Mouse (Mus musculus) heart, embryonic 14.5 days (tissue): ENCODE measurements around the gene Gm3173. TPM values are rescaled to one million over a fixed set of nuclear protein-coding genes. Genes with fewer than 3 reads are reported as not detected.
"Not testable (repeated sequence)": the region's sequence is repeated elsewhere in the genome, so short reads cannot be mapped to it uniquely, and the experiment has no call there.

Source experiments
- ATAC-seq: fragments of 200-750 bp; cut with Nextera tagmentation; 2 replicates; pipeline ENCODE4 v1.8.0; 2017; ENCODE audit warnings: low read depth, moderate TSS enrichment; ENCODE audit not compliant: insufficient number of reproducible peaks, insufficient read depth, low FRiP score
- H3K27ac ChIP-seq, 2 experiments: fragments of 200-500 bp in 1 of 2; fragments of 300-500 bp in 1 of 2; sonication (generic) in 1 of 2; replicated peaks in 1 of 2; 2 replicates each; pipeline ENCODE4 v1.5.1; 2012 to 2014; ENCODE audit warnings: low read depth in 2 of 2, low read length in 2 of 2, control low read depth in 1 of 2, mild to moderate bottlenecking in 1 of 2, mixed read lengths in 1 of 2; ENCODE audit not compliant: control insufficient read depth in 1 of 2, insufficient read depth in 1 of 2
- H3K27me3 ChIP-seq: fragments of 300-500 bp; sonication (generic); 2 replicates; pipeline ENCODE4 v1.6.1; 2014; ENCODE audit warnings: mild to moderate bottlenecking, low read length, control low read depth; ENCODE audit not compliant: control insufficient read depth, insufficient read depth
- H3K36me3 ChIP-seq: fragments of 300-500 bp; sonication (generic); 2 replicates; pipeline ENCODE4 v1.6.1; 2014; ENCODE audit warnings: mild to moderate bottlenecking, control low read depth, low read length, mixed read lengths; ENCODE audit not compliant: control insufficient read depth, insufficient read depth
- H3K4me1 ChIP-seq, 2 experiments: fragments of 200-500 bp in 1 of 2; fragments of 300-500 bp in 1 of 2; sonication (generic) in 1 of 2; 2 replicates each; pipeline ENCODE4 v1.6.1; 2012 to 2014; ENCODE audit warnings: low read length in 2 of 2, control low read depth in 1 of 2, mixed read lengths in 1 of 2; ENCODE audit not compliant: control insufficient read depth in 2 of 2, insufficient read depth in 2 of 2
- H3K4me2 ChIP-seq: fragments of 300-500 bp; sonication (generic); 2 replicates; pipeline ENCODE4 v1.6.1; 2014; ENCODE audit warnings: mild to moderate bottlenecking, low read length
- H3K4me3 ChIP-seq, 2 experiments: fragments of 200-500 bp in 1 of 2; fragments of 300-500 bp in 1 of 2; sonication (generic) in 1 of 2; 2 replicates each; pipeline ENCODE4 v1.5.1; 2012 to 2014; ENCODE audit warnings: low read length in 2 of 2, mild to moderate bottlenecking in 2 of 2, control low read depth in 1 of 2, low read depth in 1 of 2, moderate library complexity in 1 of 2; ENCODE audit not compliant: control insufficient read depth in 1 of 2, insufficient read depth in 1 of 2
- H3K9ac ChIP-seq: fragments of 300-500 bp; sonication (generic); 2 replicates; pipeline ENCODE4 v1.6.1; 2014; ENCODE audit warnings: mild to moderate bottlenecking, low read length
- H3K9me3 ChIP-seq: fragments of 300-500 bp; sonication (generic); 2 replicates; pipeline ENCODE4 v1.6.1; 2016; ENCODE audit warnings: low read length, control low read depth; ENCODE audit not compliant: control insufficient read depth
- WGBS: fragments of 180-500 bp; shearing (Covaris S2); extraction: QIAGEN DNeasy Blood & Tissue Kit; methylation state at CpG from one replicate; pipeline ENCODE4 v1.1.7; 2014; 5-methylcytosine and 5-hydroxymethylcytosine counted together
- polyA plus RNA-seq: library from polyadenylated mRNA; unstranded; fragments of >200 nt; fragmentation: Nextera tagmentation; extraction: Ambion mirVana; gene quantifications from 2 replicates; pipeline ENCODE4 v1.2.1, GENCODE M21; 2014

The Gm3173 gene
- not detected in 2 replicates for polyA plus RNA-seq

DNA sequence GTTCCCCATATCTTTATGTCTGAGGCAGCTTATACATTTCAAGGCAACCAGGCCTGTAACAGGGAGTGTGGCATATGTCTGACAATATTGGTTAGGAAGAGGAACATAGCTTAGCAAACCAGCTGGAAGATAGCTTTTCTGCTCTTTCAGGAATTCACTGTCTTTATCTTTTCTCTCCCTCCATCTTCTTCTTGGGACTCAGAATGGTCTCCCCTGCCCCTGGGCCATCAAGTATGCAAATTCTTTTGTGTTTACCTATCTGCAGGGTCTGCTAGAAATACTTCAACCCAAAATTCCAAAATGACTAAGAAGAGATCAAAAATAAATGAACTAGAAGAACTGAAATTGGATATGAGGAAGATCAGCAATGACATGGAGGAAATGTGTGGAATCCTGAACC is at the start of gene Gm3173:
Gene Gm3173 (plus strand): TSS at position 301 of the 400 bp plus-strand sequence.
- not testable (repeated sequence) for H3K9me3 ChIP-seq, H3K4me1 ChIP-seq, H3K36me3 ChIP-seq, ATAC-seq, H3K9ac ChIP-seq, H3K4me3 ChIP-seq, H3K27me3 ChIP-seq, H3K4me2 ChIP-seq, H3K27ac ChIP-seq

DNA sequence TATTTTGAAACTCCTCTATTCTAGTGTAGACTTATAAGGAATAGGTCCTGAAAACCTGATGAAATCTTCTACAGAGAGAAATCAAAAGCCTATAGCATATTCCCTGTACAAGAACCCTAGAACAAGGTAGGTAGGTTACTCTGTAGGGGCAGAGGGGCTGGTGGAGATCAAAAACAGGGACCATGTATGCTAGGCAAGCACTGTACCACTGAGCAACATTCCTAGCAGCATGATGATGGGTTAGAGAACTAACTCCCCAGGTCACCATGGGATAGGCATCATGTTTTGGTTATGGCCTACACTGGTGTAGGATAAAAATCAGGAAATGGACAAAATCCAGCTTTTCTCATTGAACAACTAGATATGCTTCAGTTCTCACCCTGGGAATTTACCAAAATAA is 45.2 kb upstream of the Gm3173 start:
- not testable (repeated sequence) for ATAC-seq, H3K9ac ChIP-seq, H3K9me3 ChIP-seq, H3K36me3 ChIP-seq, H3K4me1 ChIP-seq, H3K27ac ChIP-seq, H3K4me3 ChIP-seq, H3K27me3 ChIP-seq, H3K4me2 ChIP-seq

DNA sequence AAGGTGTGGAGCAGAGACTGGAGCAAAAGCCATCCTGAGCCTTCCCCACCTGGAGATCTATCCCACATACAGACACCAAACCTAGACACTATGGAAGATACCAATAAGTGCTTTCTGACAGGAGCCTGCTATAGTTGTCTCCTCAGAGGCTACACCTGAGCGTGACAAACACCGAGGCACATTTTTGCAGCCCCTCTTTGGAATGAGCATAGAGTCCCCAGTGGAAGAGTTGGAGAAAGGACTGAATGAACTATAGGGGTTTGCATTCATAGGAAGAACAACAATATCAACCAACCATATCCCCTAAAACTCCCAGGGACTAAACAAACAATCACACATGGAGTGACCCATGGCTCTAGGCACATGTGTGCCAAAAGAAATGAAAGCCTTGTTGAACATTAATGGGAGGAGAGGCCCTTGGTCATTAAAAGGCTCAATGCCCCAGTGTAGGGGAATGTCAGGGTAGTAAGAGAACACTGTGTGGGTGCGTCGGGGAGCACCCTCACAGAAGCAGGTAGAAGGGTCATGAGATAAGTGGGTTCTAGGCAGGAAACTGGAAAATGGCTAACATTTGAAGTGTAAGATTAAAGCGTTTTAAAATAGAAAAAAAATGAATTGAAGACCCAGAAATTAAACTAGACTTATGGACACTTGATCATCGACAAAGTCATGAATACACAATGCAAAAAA is 37.8 kb upstream of the Gm3173 start:
- WGBS = 100% methylated on average over 1 of the region's 6 CpGs
- H3K4me1 ChIP-seq, H3K4me3 ChIP-seq, H3K4me2 ChIP-seq, ATAC-seq, H3K27me3 ChIP-seq, H3K9me3 ChIP-seq, H3K27ac ChIP-seq, H3K36me3 ChIP-seq, H3K9ac ChIP-seq: not testable (repeated sequence)

DNA sequence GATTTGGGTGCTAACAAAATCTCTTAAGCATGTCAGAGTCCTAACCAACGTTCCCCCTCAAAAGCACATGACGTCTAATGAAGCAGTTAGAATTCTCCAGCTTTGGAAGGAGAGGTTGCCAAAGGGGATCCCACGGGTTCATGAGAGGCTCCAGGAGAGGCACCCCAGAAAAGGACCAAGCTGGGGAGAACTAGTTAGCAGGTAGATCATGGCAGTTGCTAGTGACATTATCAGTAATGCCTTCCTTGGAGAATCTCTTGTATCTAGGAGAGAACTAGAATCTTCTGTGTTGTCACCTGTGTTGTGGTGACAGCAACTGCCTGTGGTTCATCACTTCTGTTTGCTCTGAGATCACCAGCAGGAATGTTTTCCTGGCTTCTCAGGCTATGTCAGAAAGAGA is 33.6 kb upstream of the Gm3173 start, which contains the start of gene Gm3159:
Gene Gm3159 (plus strand): TSS at position 301 of the 400 bp plus-strand sequence.
- H3K27ac ChIP-seq, H3K36me3 ChIP-seq: not testable (repeated sequence)
- 33% methylated on average over 1 of the region's 3 CpGs for WGBS

DNA sequence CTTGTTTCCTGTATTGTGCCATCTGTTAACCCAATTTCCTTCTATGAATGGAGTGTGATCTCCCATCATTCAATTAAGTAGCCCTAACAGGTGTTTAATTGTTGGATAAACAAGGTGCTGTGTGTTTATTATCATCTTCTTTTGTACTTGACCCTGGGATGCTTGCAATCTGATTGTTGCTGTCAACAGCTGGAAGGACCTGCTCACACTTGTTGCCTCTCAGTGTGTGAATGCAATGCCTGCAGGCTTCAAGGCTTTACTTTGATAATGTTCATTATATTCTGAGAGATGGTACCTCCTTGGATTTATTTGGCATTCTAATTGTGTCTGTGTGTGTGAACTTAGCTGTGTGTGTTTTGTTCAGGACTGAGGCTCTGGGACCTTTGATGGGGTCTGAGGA is 32.2 kb upstream of the Gm3173 start:
- not testable (repeated sequence) for H3K9me3 ChIP-seq, H3K4me2 ChIP-seq, H3K27ac ChIP-seq, H3K36me3 ChIP-seq, H3K9ac ChIP-seq, H3K27me3 ChIP-seq, H3K4me3 ChIP-seq, ATAC-seq, H3K4me1 ChIP-seq

More for the DNA sequence above, 33.6 kb upstream of the Gm3173 start, which contains the start of gene Gm3159:
- not testable (repeated sequence) for H3K27me3 ChIP-seq, H3K9ac ChIP-seq, ATAC-seq, H3K4me3 ChIP-seq, H3K9me3 ChIP-seq, H3K4me2 ChIP-seq, H3K4me1 ChIP-seq

DNA sequence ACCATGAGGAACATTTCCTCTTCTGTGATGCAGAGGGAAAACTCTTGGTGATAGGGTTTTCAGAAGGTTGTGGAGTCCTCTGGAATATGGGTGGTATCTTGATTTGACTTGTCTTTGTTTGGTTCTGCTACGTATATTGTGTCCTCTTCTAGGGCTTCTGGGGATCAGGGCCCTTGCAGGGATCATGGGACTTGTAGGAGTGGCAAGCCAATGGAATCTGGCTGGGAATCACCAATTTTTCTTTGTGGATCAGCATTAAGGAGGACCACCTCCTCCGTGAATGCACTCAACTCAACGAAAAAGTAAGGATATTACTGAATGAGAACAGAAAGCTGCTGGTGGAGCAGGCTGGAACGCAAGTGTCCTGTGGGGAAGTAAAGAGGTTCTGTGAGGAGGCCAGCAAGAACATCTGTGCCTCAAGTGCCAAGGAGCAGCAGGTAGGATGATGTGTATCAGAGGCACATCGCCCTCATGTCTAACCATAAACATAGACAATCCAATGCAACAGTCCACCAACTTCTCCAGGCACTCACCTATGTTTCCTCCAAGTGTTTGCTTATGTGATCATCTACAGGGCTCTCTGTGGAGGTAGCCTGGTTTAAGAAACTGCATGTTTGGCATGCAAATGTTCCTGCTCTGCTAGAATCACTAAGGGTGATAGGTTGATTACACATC is 30.5 kb upstream of the Gm3173 start:
- not testable (repeated sequence) for H3K4me3 ChIP-seq, H3K4me2 ChIP-seq, H3K27me3 ChIP-seq, H3K9ac ChIP-seq, H3K36me3 ChIP-seq, H3K27ac ChIP-seq, ATAC-seq, H3K9me3 ChIP-seq, H3K4me1 ChIP-seq
- 80% methylated on average over 5 of the region's 5 CpGs for WGBS

DNA sequence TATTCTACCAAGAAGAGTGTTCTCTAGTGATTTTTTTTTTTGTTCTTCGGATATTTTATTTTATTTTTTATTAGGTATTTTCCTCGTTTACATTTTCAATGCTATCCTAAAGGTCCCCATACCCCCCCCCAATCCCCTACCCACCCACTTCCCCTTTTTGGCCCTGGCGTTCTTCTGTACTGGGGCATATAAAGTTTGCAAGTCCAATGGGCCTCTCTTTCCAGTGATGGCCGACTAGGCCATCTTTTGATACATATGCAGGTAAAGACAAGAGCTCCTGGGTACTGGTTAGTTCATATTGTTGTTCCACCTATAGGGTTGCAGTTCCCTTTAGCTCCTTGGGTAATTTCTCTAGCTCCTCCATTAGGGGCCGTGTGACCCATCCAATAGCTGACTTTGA is 29.5 kb upstream of the Gm3173 start:
- 56% methylated on average over 4 of the region's 5 CpGs for WGBS
- not testable (repeated sequence) for H3K27ac ChIP-seq, H3K9me3 ChIP-seq, H3K9ac ChIP-seq, H3K4me1 ChIP-seq, H3K4me3 ChIP-seq, H3K27me3 ChIP-seq, H3K4me2 ChIP-seq, ATAC-seq, H3K36me3 ChIP-seq

DNA sequence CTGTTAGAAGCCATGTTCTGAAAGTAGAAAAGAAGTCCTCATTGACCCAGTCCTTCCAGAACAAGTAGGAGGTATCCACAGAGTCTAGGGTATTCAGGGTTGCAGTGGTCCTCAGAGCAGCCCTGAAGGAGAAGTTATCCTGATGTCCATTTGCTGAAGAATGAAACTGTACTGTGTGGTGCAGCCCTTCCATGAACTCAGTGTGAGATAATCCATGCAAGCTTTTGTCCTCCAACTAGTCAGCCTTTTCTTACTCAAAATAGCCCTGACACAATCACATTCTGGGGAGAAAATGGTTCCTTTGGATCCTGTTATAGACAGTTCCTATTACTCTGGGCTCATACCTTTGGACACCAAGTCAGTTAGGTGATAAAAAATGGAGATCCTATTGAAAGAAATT is 27.0 kb upstream of the Gm3173 start:
- not testable (repeated sequence) for H3K4me1 ChIP-seq, H3K4me3 ChIP-seq, H3K9me3 ChIP-seq, H3K27me3 ChIP-seq, H3K36me3 ChIP-seq, H3K9ac ChIP-seq, H3K27ac ChIP-seq, ATAC-seq, H3K4me2 ChIP-seq
